In the genomic region with DNA sequence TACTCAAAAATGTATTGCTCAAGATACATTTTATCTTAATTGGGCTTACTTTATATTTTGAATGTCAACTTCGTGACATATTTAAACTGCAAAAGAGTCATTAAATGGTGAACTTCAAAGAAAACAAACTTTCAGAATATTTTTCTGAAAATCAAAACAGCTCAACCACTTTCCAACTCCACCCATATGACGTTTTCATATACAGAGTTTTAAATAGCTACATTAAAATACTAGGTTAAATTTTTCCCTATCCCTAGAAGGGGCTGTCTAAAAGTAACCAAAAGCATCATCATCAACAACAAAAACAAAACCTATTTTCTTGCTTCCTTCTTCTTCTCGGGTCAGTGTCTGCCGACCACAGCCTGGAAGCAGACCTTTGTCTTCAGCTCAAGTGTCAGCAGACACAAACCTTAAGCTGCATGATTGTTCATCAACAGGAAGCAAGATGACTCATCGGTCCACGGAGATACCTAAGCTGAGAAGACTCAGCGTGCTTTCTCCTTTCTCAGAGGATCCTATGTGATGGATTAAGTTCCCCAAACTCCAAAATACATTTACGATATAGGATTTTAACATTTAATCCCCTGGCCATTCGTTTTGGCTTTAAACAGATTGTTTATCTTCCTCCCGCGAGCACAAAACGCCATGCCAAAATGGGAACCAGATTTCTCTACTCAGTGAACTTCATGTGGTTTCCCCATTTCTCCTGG, we compare ENCODE assay signal across 8 mouse cellular contexts.
DNase-seq lines count a peak whose midpoint lies in the region; ATAC-seq and TF ChIP-seq lines count a peak whose summit lies in the region.

No protein-coding gene starts in this region.

- TF ChIP-seq CTCF in C2C12 (IDR thresholded peaks at IDR 0.05; ENCODE audit: control insufficient read depth, insufficient read depth, insufficient read length), result no peak
- no peak for TF ChIP-seq CTCF in liver, embryonic 14.5 days (IDR thresholded peaks at IDR 0.05; ENCODE audit: low read depth)

- no peaks in the 10 kb centered on the region for H3K36me3 ChIP-seq in forebrain, embryonic 10.5 days (replicated peaks)
- no peaks in the 10 kb centered on the region for H3K36me3 ChIP-seq in forebrain, embryonic 16.5 days (ENCODE audit: control insufficient read depth, insufficient read depth)
- H3K36me3 ChIP-seq in C2C12 (ENCODE audit: control insufficient read depth, insufficient read depth), result no peaks in the 10 kb centered on the region
- H3K36me3 ChIP-seq in liver, embryonic 14.5 days (replicated peaks; ENCODE audit: control insufficient read depth, insufficient read depth, low read depth), result no peaks in the 10 kb centered on the region
- H3K36me3 ChIP-seq in stomach, embryonic 16.5 days (ENCODE audit: control insufficient read depth, insufficient read depth, low read length), result no peaks in the 10 kb centered on the region
- H3K36me3 ChIP-seq in midbrain, embryonic 14.5 days (ENCODE audit: control insufficient read depth, insufficient read depth, low read length), result no peaks in the 10 kb centered on the region

- no peak overlapping the region for H3ac ChIP-seq in C2C12 (ENCODE audit: control insufficient read depth, insufficient read length, low read depth)

- no peak overlapping the region; the same call in 1 of the 2 replicates for H3K4me2 ChIP-seq in forebrain, embryonic 16.5 days (ENCODE audit: low read length)
- H3K4me2 ChIP-seq in liver, embryonic 14.5 days (ENCODE audit: low read depth), result peak overlapping the region; percentile 15
- peak overlapping the region; percentile 41 for H3K4me2 ChIP-seq in stomach, embryonic 16.5 days (ENCODE audit: low read depth, low read length)
- H3K4me2 ChIP-seq in midbrain, embryonic 14.5 days (ENCODE audit: low read length), result no peak overlapping the region

- no peak for TF ChIP-seq EP300 in liver, embryonic 14.5 days (IDR thresholded peaks at IDR 0.05; ENCODE audit: low read depth)

- no peak for ATAC-seq in forebrain, embryonic 16.5 days
- no peak for ATAC-seq in liver, embryonic 14.5 days (ENCODE audit: insufficient read depth)
- peak; percentile 54; the same call in 1 of the 2 replicates for ATAC-seq in stomach, embryonic 16.5 days (ENCODE audit: insufficient read depth, low FRiP score)
- no peak for ATAC-seq in midbrain, embryonic 14.5 days (ENCODE audit: low FRiP score, low TSS enrichment)

- H3K9me3 ChIP-seq in forebrain, embryonic 10.5 days, result no peaks in the 10 kb centered on the region
- no peaks in the 10 kb centered on the region for H3K9me3 ChIP-seq in forebrain, embryonic 16.5 days (ENCODE audit: control insufficient read depth, low read length)
- H3K9me3 ChIP-seq in liver, embryonic 14.5 days (ENCODE audit: control insufficient read depth, low read length), result no peaks in the 10 kb centered on the region
- no peaks in the 10 kb centered on the region for H3K9me3 ChIP-seq in stomach, embryonic 16.5 days (replicated peaks; ENCODE audit: control insufficient read depth, low read length)
- H3K9me3 ChIP-seq in midbrain, embryonic 14.5 days (ENCODE audit: control insufficient read depth, low read length), result no peaks in the 10 kb centered on the region

- H3K79me2 ChIP-seq in C2C12 (ENCODE audit: control insufficient read depth, insufficient read depth), result no peaks in the 10 kb centered on the region

- peaks cover 45% of the 10 kb centered on the region for H3K4me1 ChIP-seq in forebrain, embryonic 10.5 days
- H3K4me1 ChIP-seq in forebrain, embryonic 16.5 days (replicated peaks; ENCODE audit: control insufficient read depth, insufficient read depth, low read length), result peaks cover 4% of the 10 kb centered on the region; the same call in 1 of the 2 replicates
- H3K4me1 ChIP-seq in liver, embryonic 14.5 days (replicated peaks; ENCODE audit: control insufficient read depth in 2 of 2, insufficient read depth in 2 of 2, low read length in 1 of 2), result peaks cover 0 to 7% of the 10 kb centered on the region in 2 experiments; a peak in 2 of 4 replicates
- H3K4me1 ChIP-seq in stomach, embryonic 16.5 days (ENCODE audit: control insufficient read depth, insufficient read depth, low read length), result peaks cover 13% of the 10 kb centered on the region; the same call in 1 of the 2 replicates
- H3K4me1 ChIP-seq in midbrain, embryonic 14.5 days (ENCODE audit: control insufficient read depth, insufficient read depth, low read length), result peaks cover 16% of the 10 kb centered on the region

- no peak overlapping the region for H3K4me3 ChIP-seq in forebrain, embryonic 10.5 days
- no peak overlapping the region for H3K4me3 ChIP-seq in forebrain, embryonic 16.5 days (replicated peaks; ENCODE audit: low read length)
- no peak overlapping the region for H3K4me3 ChIP-seq in C2C12 (ENCODE audit: insufficient read depth, poor library complexity, severe bottlenecking)
- no peak overlapping the region for H3K4me3 ChIP-seq in liver, embryonic 14.5 days (ENCODE audit: insufficient read depth in 1 of 2, low read depth in 2 of 2, low read length in 2 of 2)
- H3K4me3 ChIP-seq in stomach, embryonic 16.5 days (replicated peaks; ENCODE audit: low read length), result peak overlapping the region; percentile 7; the same call in 1 of the 2 replicates
- no peak overlapping the region for H3K4me3 ChIP-seq in midbrain, embryonic 14.5 days (replicated peaks; ENCODE audit: low read depth, low read length)

- no peaks in the 10 kb centered on the region for H3K79me3 ChIP-seq in C2C12 (ENCODE audit: low read depth)

- no peak for DNase-seq in forebrain, embryonic 10.5 days (ENCODE audit: extremely low spot score, low spot score)
- DNase-seq in heart, adult 9 months (ENCODE audit: low spot score in 2 of 2), result peak; percentile 58 to 61
- peak in 1 of 3 experiments; percentile 19 for DNase-seq in liver, embryonic 14.5 days (ENCODE audit: low read depth in 3 of 3, low spot score in 3 of 3)
- no peak for DNase-seq in midbrain, embryonic 14.5 days
- DNase-seq in yolk sac, embryonic 10.5 days (ENCODE audit: low spot score), result no peak

- peak overlapping the region; percentile 57 for H3K27ac ChIP-seq in forebrain, embryonic 10.5 days
- H3K27ac ChIP-seq in forebrain, embryonic 16.5 days (ENCODE audit: low read length), result no peak overlapping the region
- no peak overlapping the region for H3K27ac ChIP-seq in liver, embryonic 14.5 days
- peak overlapping the region; percentile 84 for H3K27ac ChIP-seq in stomach, embryonic 16.5 days (ENCODE audit: low read length)
- no peak overlapping the region for H3K27ac ChIP-seq in midbrain, embryonic 14.5 days (replicated peaks; ENCODE audit: low read depth, low read length)

- no peak overlapping the region for H3K9ac ChIP-seq in forebrain, embryonic 16.5 days (replicated peaks; ENCODE audit: low read depth, low read length)
- no peak overlapping the region for H3K9ac ChIP-seq in liver, embryonic 14.5 days (replicated peaks)
- H3K9ac ChIP-seq in stomach, embryonic 16.5 days (ENCODE audit: low read length), result no peak overlapping the region
- no peak overlapping the region for H3K9ac ChIP-seq in midbrain, embryonic 14.5 days (replicated peaks; ENCODE audit: low read length)

- peaks cover 21% of the 10 kb centered on the region for H3K27me3 ChIP-seq in forebrain, embryonic 10.5 days (ENCODE audit: poor library complexity, severe bottlenecking)
- H3K27me3 ChIP-seq in forebrain, embryonic 16.5 days (replicated peaks; ENCODE audit: control insufficient read depth, insufficient read depth, low read length), result no peaks in the 10 kb centered on the region
- no peaks in the 10 kb centered on the region for H3K27me3 ChIP-seq in C2C12 (ENCODE audit: control insufficient read depth, insufficient read depth, insufficient read length)
- no peaks in the 10 kb centered on the region for H3K27me3 ChIP-seq in liver, embryonic 14.5 days (ENCODE audit: control insufficient read depth, insufficient read depth, low read length)
- no peaks in the 10 kb centered on the region for H3K27me3 ChIP-seq in stomach, embryonic 16.5 days (ENCODE audit: control insufficient read depth, insufficient read depth, low read length)
- H3K27me3 ChIP-seq in midbrain, embryonic 14.5 days (ENCODE audit: control insufficient read depth, insufficient read depth, low read length), result no peaks in the 10 kb centered on the region

- 65% methylated on average over 12 of the region's 12 CpGs for WGBS in forebrain, embryonic 10.5 days
- 68% methylated on average over 12 of the region's 12 CpGs for WGBS in forebrain, embryonic 16.5 days
- WGBS in liver, embryonic 14.5 days (ENCODE audit: insufficient replicate concordance), result 12% methylated on average over 12 of the region's 12 CpGs
- 25% methylated on average over 12 of the region's 12 CpGs for WGBS in stomach, embryonic 16.5 days
- 75% methylated on average over 12 of the region's 12 CpGs for WGBS in midbrain, embryonic 14.5 days

TF ChIP-seq in C2C12, 6 proteins besides CTCF, POLR2A, EP300 and RAD21:
- peak; percentile 41 for TF ChIP-seq MAX (IDR thresholded peaks at IDR 0.05)
- TF ChIP-seq MYOD1 (IDR thresholded peaks at IDR 0.05; ENCODE audit: control insufficient read depth, insufficient read length, low read depth), result no peak
- TF ChIP-seq MYOG (IDR thresholded peaks at IDR 0.05; ENCODE audit: control insufficient read depth, extremely low read depth, insufficient read length), result no peak
- TF ChIP-seq FOSL1 (IDR thresholded peaks at IDR 0.05; ENCODE audit: insufficient read depth, low read length, poor library complexity, severe bottlenecking), result peak; percentile 36
- no peak for TF ChIP-seq USF1 (IDR thresholded peaks at IDR 0.05; ENCODE audit: low read depth)
- TF ChIP-seq CEBPB (IDR thresholded peaks at IDR 0.05; ENCODE audit: low read depth), result no peak

Comparison
In these comparisons a context has a peak if more than half of its experiments do, and no peak if none do; other contexts are left out.
1. H3K27ac ChIP-seq: peak in forebrain, embryonic 10.5 days (single experiment) and stomach, embryonic 16.5 days (single experiment); none in forebrain, embryonic 16.5 days (single experiment), liver, embryonic 14.5 days (single experiment) and midbrain, embryonic 14.5 days (single experiment).
2. DNase-seq: peak in heart, adult 9 months (2 of 2); none in forebrain, embryonic 10.5 days (single experiment), midbrain, embryonic 14.5 days (single experiment) and yolk sac, embryonic 10.5 days (single experiment).
3. H3K4me2 ChIP-seq: peak in liver, embryonic 14.5 days (single experiment) and stomach, embryonic 16.5 days (single experiment); none in forebrain, embryonic 16.5 days (single experiment) and midbrain, embryonic 14.5 days (single experiment).